Mouse (Mus musculus): ENCODE measurements at regions not wholly inside any gene's neighbourhood (a gene's known extent, or its start where the extent isn't known, plus 50 kb on each side); places are given as distances from the start of the nearest gene placed in this dataset.
A peak's percentile ranks its signal among the peaks of the same experiment; 100 is the strongest.

GRCm38 (mm10) chr10:66548073-66548472 is 547.9 kb upstream of the Jmjd1c start:
- no peak overlapping the region for H3K4me3 ChIP-seq (replicated peaks; ENCODE audit: low read length)
- H3K36me3 ChIP-seq (ENCODE audit: insufficient read depth, low read length), result no peaks in the 10 kb centered on the region
- peaks cover 22% of the 10 kb centered on the region for H3K4me1 ChIP-seq (replicated peaks; ENCODE audit: low read depth, low read length)
- H3K9me3 ChIP-seq (ENCODE audit: low read length), result peaks cover 4% of the 10 kb centered on the region; the same call in 1 of the 2 replicates
- no peaks in the 10 kb centered on the region for H3K27me3 ChIP-seq (ENCODE audit: insufficient read depth, low read length)
- no peak for TF ChIP-seq NANOG (IDR thresholded peaks at IDR 0.05; ENCODE audit: borderline replicate concordance, low read length)
- TF ChIP-seq POU5F1 (IDR thresholded peaks at IDR 0.05; ENCODE audit: borderline replicate concordance, low read length), result no peak
- no peak for TF ChIP-seq CTCF (conservative IDR thresholded peaks at IDR 0.05; ENCODE audit: low read length)

- Histone ChIP-seq H3K9me3 (ENCODE audit: low read length) (0 out of 2 replicates have a peak, but pooled peaks cover 4% of the 10 kb centered on the region), H3K27me3 (ENCODE audit: insufficient read depth, low read length) (no peaks in the 10 kb centered on the region), H3K4me3 (replicated peaks; ENCODE audit: low read length) (no peak overlapping the region), H3K36me3 (ENCODE audit: insufficient read depth, low read length) (no peaks in the 10 kb centered on the region), H3K4me1 (replicated peaks; ENCODE audit: low read depth, low read length) (peaks cover 14% of the 10 kb centered on the region)
- no peak for TF ChIP-seq NANOG (IDR thresholded peaks at IDR 0.05; ENCODE audit: borderline replicate concordance, low read length)
- no peak for TF ChIP-seq CTCF (conservative IDR thresholded peaks at IDR 0.05; ENCODE audit: low read length)
- no peak for TF ChIP-seq POU5F1 (IDR thresholded peaks at IDR 0.05; ENCODE audit: borderline replicate concordance, low read length)
Measured at GRCm38 (mm10) chr10:66552919-66553318, 543.0 kb upstream of the Jmjd1c start.

- H3K36me3 ChIP-seq (ENCODE audit: insufficient read depth, low read length), result no peaks in the 10 kb centered on the region
Measured at GRCm38 (mm10) chr10:66554259-66554658, 541.7 kb upstream of the Jmjd1c start.

GRCm38 (mm10) chr10:66558097-66558840 is 537.7 kb upstream of the Jmjd1c start:
- H3K9me3 ChIP-seq (ENCODE audit: low read length), result no peaks in the 10 kb centered on the region
- TF ChIP-seq NANOG (IDR thresholded peaks at IDR 0.05; ENCODE audit: borderline replicate concordance, low read length), result no peak
- no peak for TF ChIP-seq POU5F1 (IDR thresholded peaks at IDR 0.05; ENCODE audit: borderline replicate concordance, low read length)
- TF ChIP-seq CTCF (conservative IDR thresholded peaks at IDR 0.05; ENCODE audit: low read length), result no peak

More at GRCm38 (mm10) chr10:66554259-66554658, 541.7 kb upstream of the Jmjd1c start:
- H3K4me1 ChIP-seq (replicated peaks; ENCODE audit: low read depth, low read length), result peaks cover 11% of the 10 kb centered on the region
- no peak for TF ChIP-seq NANOG (IDR thresholded peaks at IDR 0.05; ENCODE audit: borderline replicate concordance, low read length)
- TF ChIP-seq POU5F1 (IDR thresholded peaks at IDR 0.05; ENCODE audit: borderline replicate concordance, low read length), result no peak
- TF ChIP-seq CTCF (conservative IDR thresholded peaks at IDR 0.05; ENCODE audit: low read length), result no peak
- no peaks in the 10 kb centered on the region for H3K9me3 ChIP-seq (ENCODE audit: low read length)
- H3K4me3 ChIP-seq (replicated peaks; ENCODE audit: low read length), result no peak overlapping the region
- H3K27me3 ChIP-seq (ENCODE audit: insufficient read depth, low read length), result no peaks in the 10 kb centered on the region

GRCm38 (mm10) chr10:66565374-66565773 is 530.6 kb upstream of the Jmjd1c start:
- Histone ChIP-seq H3K4me3 (replicated peaks; ENCODE audit: low read length) (no peak overlapping the region), H3K27me3 (ENCODE audit: insufficient read depth, low read length) (no peaks in the 10 kb centered on the region), H3K9me3 (ENCODE audit: low read length) (no peaks in the 10 kb centered on the region), H3K4me1 (replicated peaks; ENCODE audit: low read depth, low read length) (no peaks in the 10 kb centered on the region), H3K36me3 (ENCODE audit: insufficient read depth, low read length) (no peaks in the 10 kb centered on the region)
- TF ChIP-seq POU5F1 (IDR thresholded peaks at IDR 0.05; ENCODE audit: borderline replicate concordance, low read length) (no peak), CTCF (conservative IDR thresholded peaks at IDR 0.05; ENCODE audit: low read length) (no peak), NANOG (IDR thresholded peaks at IDR 0.05; ENCODE audit: borderline replicate concordance, low read length) (no peak)

More at GRCm38 (mm10) chr10:66558097-66558840, 537.7 kb upstream of the Jmjd1c start:
- H3K27me3 ChIP-seq (ENCODE audit: insufficient read depth, low read length), result no peaks in the 10 kb centered on the region
- H3K4me1 ChIP-seq (replicated peaks; ENCODE audit: low read depth, low read length), result no peaks in the 10 kb centered on the region
- no peak overlapping the region for H3K4me3 ChIP-seq (replicated peaks; ENCODE audit: low read length)
- H3K36me3 ChIP-seq (ENCODE audit: insufficient read depth, low read length), result no peaks in the 10 kb centered on the region

DNA sequence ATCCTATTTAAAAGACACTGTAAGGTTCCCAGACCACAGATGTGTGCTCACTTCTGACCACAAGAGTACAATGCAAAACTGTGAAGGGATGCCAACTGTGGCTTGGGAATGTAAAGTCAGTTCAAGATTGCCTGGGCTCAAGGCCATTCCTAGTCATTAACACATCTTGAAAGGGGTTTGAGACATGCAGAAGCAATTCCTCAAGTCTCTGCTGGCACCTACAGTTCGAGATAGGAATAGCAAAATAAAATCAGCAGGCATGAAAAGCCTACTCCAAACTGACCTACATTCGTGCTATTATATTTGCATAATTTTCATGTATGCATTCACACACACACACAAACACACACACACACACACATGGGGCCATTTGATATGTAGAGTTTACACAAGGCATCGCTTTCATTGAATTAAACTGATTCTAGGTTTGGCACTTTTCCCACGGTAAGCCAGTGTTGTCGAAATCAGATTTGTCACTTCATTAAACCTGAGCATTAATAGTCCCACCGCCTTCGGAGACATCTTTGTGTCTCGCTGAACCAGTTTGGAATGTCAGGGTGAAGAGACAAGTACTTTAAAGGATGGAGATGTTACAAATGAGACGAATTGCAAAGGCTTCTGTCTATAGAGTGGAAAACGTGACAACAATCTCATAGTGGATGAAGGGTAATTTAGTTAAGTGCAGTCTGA is 520.9 kb upstream of the Jmjd1c start:
- no peaks in the 10 kb centered on the region for H3K36me3 ChIP-seq (ENCODE audit: insufficient read depth, low read length)
- no peaks in the 10 kb centered on the region for H3K27me3 ChIP-seq (ENCODE audit: insufficient read depth, low read length)
- no peak overlapping the region for H3K4me3 ChIP-seq (replicated peaks; ENCODE audit: low read length)
- H3K9me3 ChIP-seq (ENCODE audit: low read length), result no peaks in the 10 kb centered on the region
- no peak for TF ChIP-seq NANOG (IDR thresholded peaks at IDR 0.05; ENCODE audit: borderline replicate concordance, low read length)
- peak; percentile 30; the same call in 1 of the 2 replicates for TF ChIP-seq CTCF (conservative IDR thresholded peaks at IDR 0.05; ENCODE audit: low read length)
- H3K4me1 ChIP-seq (replicated peaks; ENCODE audit: low read depth, low read length), result no peaks in the 10 kb centered on the region

DNA sequence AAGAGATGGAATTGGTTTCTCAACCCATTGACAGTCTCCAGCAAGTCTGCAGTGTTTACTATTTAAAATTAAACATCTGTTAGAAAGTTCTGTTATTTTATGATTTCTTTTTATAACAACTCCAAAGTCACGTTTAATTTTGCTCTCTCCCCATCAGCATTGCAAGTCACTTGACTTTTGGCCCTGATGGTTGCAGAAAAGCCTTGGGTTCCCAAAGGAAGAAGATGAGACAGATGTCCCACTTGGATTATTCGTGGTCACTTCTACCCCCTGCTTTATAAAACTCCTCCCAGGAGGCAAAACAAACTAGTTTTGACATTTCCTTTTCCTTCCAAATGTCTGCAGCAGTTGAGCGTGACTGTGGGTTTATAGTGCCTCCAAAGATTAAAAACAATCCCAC is 502.9 kb upstream of the Jmjd1c start:
- H3K9me3 ChIP-seq (ENCODE audit: low read length), result no peaks in the 10 kb centered on the region
- H3K27me3 ChIP-seq (ENCODE audit: insufficient read depth, low read length), result 0 out of 2 replicates have a peak, but pooled peaks cover 5% of the 10 kb centered on the region
- H3K4me1 ChIP-seq (replicated peaks; ENCODE audit: low read depth, low read length), result no peaks in the 10 kb centered on the region
- no peaks in the 10 kb centered on the region for H3K36me3 ChIP-seq (ENCODE audit: insufficient read depth, low read length)
- TF ChIP-seq NANOG (IDR thresholded peaks at IDR 0.05; ENCODE audit: borderline replicate concordance, low read length) (no peak), POU5F1 (IDR thresholded peaks at IDR 0.05; ENCODE audit: borderline replicate concordance, low read length) (no peak), CTCF (conservative IDR thresholded peaks at IDR 0.05; ENCODE audit: low read length) (no peak)
- no peak overlapping the region for H3K4me3 ChIP-seq (replicated peaks; ENCODE audit: low read length)

- no peaks in the 10 kb centered on the region for H3K4me1 ChIP-seq (replicated peaks; ENCODE audit: low read depth, low read length)
- 0 out of 2 replicates have a peak, but pooled peaks cover 5% of the 10 kb centered on the region for H3K27me3 ChIP-seq (ENCODE audit: insufficient read depth, low read length)
- H3K9me3 ChIP-seq (ENCODE audit: low read length), result no peaks in the 10 kb centered on the region
- no peaks in the 10 kb centered on the region for H3K36me3 ChIP-seq (ENCODE audit: insufficient read depth, low read length)
- TF ChIP-seq POU5F1 (IDR thresholded peaks at IDR 0.05; ENCODE audit: borderline replicate concordance, low read length) (no peak), NANOG (IDR thresholded peaks at IDR 0.05; ENCODE audit: borderline replicate concordance, low read length) (no peak), CTCF (conservative IDR thresholded peaks at IDR 0.05; ENCODE audit: low read length) (no peak)
- H3K4me3 ChIP-seq (replicated peaks; ENCODE audit: low read length), result no peak overlapping the region
Measured at GRCm38 (mm10) chr10:66593506-66593905, 502.4 kb upstream of the Jmjd1c start.
